In the genomic region with DNA sequence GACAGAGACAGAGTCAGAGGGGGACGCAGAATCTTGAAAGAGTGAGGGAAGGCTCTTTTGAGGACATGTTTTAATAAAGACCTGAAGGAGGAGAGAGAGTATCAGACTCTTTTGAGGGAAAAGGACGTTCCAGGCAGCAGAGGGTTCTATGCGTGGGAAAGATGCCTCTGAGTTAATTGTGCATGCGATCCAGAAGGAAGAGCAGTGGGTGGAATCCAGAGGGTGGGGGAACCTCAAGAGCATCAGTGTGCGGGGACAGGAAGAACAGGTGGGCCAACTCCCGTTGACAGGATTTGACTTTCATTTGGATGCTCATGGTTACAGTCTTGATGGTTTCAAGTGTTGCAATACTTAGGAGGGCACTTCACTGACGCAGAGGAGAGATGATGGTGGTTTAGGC, we compare ENCODE assay signal across 18 mouse cellular contexts. TPM values are rescaled to one million over a fixed set of nuclear protein-coding genes. Genes with fewer than 3 reads are reported as not detected.
A peak's percentile ranks its signal among the peaks of the same experiment; 100 is the strongest.
DNase-seq lines count a peak whose midpoint lies in the region; ATAC-seq lines count a peak whose summit lies in the region.
"Had no signal": no experiment of that assay in that cellular context is flagged by ENCODE, and none has a peak within 500 bp of the region (broad histone marks: within the 10 kb centered on the region; RNA-seq: fewer than 3 reads in every experiment).

No protein-coding gene starts in this region.

- peak; percentile 3 to 7 for DNase-seq in frontal cortex, postnatal 36 days (ENCODE audit: low spot score in 2 of 2)
- no peak for DNase-seq in frontal cortex, postnatal 10 days (ENCODE audit: low spot score in 2 of 2)
- DNase-seq in right cerebral cortex, adult 18-20 months, result peak; percentile 32
- no peak for DNase-seq in right cerebral cortex, postnatal 25 days
- DNase-seq: adrenal gland, adult 2 months; adrenal gland, postnatal 10 days; adrenal gland, postnatal 25 days; cerebellum, adult 11-12 months; cerebellum, adult 2 months; cerebellum, adult 9-10 months; cerebellum, postnatal 10 days; cerebellum, postnatal 25 days; forebrain, postnatal 0 days had no signal

- H3K27ac ChIP-seq in midbrain, embryonic 16.5 days (ENCODE audit: low read length), result no peak overlapping the region
- H3K27ac ChIP-seq: embryonic facial prominence, embryonic 10.5 days; embryonic facial prominence, embryonic 12.5 days; forebrain, embryonic 13.5 days; forebrain, embryonic 15.5 days had no signal

- H3K4me1 ChIP-seq in midbrain, embryonic 16.5 days (ENCODE audit: control insufficient read depth, insufficient read depth, low read length), result no peaks in the 10 kb centered on the region

- no peak overlapping the region for H3K9ac ChIP-seq in midbrain, embryonic 16.5 days (ENCODE audit: low read depth, low read length)
- H3K9ac ChIP-seq: embryonic facial prominence, embryonic 12.5 days; forebrain, embryonic 13.5 days; forebrain, embryonic 15.5 days; forebrain, postnatal 0 days had no signal

- no peaks in the 10 kb centered on the region for H3K9me3 ChIP-seq in midbrain, embryonic 16.5 days (replicated peaks; ENCODE audit: control insufficient read depth, low read length, poor library complexity, severe bottlenecking)
- H3K9me3 ChIP-seq: embryonic facial prominence, embryonic 10.5 days; embryonic facial prominence, embryonic 12.5 days; forebrain, embryonic 13.5 days; forebrain, embryonic 15.5 days had no signal

- no peaks in the 10 kb centered on the region for H3K36me3 ChIP-seq in midbrain, embryonic 16.5 days (ENCODE audit: control insufficient read depth, insufficient read depth, low read length)
- H3K36me3 ChIP-seq: embryonic facial prominence, embryonic 10.5 days; embryonic facial prominence, embryonic 12.5 days; forebrain, embryonic 15.5 days had no signal

- no peak for ATAC-seq in midbrain, embryonic 16.5 days
- ATAC-seq: forebrain, embryonic 13.5 days; forebrain, embryonic 15.5 days; forebrain, postnatal 0 days had no signal

- H3K4me2 ChIP-seq in midbrain, embryonic 16.5 days (ENCODE audit: low read length), result no peak overlapping the region
- H3K4me2 ChIP-seq: embryonic facial prominence, embryonic 12.5 days; forebrain, embryonic 13.5 days; forebrain, embryonic 15.5 days had no signal

- H3K4me3 ChIP-seq in midbrain, embryonic 16.5 days (ENCODE audit: low read depth, low read length), result no peak overlapping the region
- H3K4me3 ChIP-seq: embryonic facial prominence, embryonic 10.5 days; embryonic facial prominence, embryonic 12.5 days; forebrain, embryonic 13.5 days; forebrain, embryonic 15.5 days had no signal

- 93% methylated on average over 7 of the region's 7 CpGs for whole genome bisulfite sequencing in midbrain, embryonic 16.5 days

- no peaks in the 10 kb centered on the region for H3K27me3 ChIP-seq in midbrain, embryonic 16.5 days (ENCODE audit: control insufficient read depth, insufficient read depth, low read depth, low read length)
- H3K27me3 ChIP-seq: embryonic facial prominence, embryonic 12.5 days; forebrain, embryonic 13.5 days; forebrain, embryonic 15.5 days had no signal

RNA-seq across cellular contexts. Expression of a gene that starts 22.4 kb away (rescaled TPM):
- polyA plus RNA-seq in midbrain, embryonic 16.5 days (2015; fragmentation: Nextera tagmentation; extraction: Ambion mirVana), result 55.7 and 63.3 TPM in 2 replicates

RNA-seq across cellular contexts. Expression of a gene that starts 29.5 kb away (rescaled TPM):
- polyA plus RNA-seq in midbrain, embryonic 16.5 days (2015; fragmentation: Nextera tagmentation; extraction: Ambion mirVana), result 25.7 and 31.9 TPM in 2 replicates

Comparison
In these comparisons a context has a peak if more than half of its experiments do, and no peak if none do; other contexts are left out.
1. DNase-seq: peak in frontal cortex, postnatal 36 days (2 of 2) and right cerebral cortex, adult 18-20 months (single experiment); none in frontal cortex, postnatal 10 days (0 of 2) and right cerebral cortex, postnatal 25 days (single experiment).